Mouse (Mus musculus): ENCODE data around the gene Gpc5. TPM values are rescaled to one million over a fixed set of nuclear protein-coding genes. Genes with fewer than 3 reads are reported as not detected.

The Gpc5 gene
- total RNA-seq, 1 experiment: 0.40 TPM

DNA sequence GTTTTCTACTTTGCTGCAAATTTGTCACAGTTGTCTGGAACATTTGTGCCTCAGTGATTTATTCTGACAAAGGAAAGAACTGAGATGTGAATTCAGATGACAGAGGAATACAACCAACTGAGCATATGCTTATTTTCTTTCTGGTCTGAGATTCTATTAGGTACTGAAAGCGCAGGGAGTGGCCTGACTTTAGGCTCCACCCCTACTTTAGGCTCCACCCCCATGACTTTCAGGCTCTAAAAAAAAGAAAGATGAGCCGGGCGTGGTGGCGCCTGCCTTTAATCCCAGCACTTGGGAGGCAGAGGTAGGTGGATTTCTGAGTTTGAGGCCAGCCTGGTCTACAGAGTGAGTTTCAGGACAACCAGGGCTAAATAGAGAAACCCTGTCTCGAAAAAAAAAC is 87.9 kb downstream of the Gpc5 start:
- no peak for TF ChIP-seq MAFK (IDR thresholded peaks at IDR 0.05; ENCODE audit: insufficient read depth, low read depth, low read length)
- TF ChIP-seq ZC3H11A (IDR thresholded peaks at IDR 0.05; ENCODE audit: borderline replicate concordance, low read depth, low read length): no peak
- TF ChIP-seq ZNF384 (IDR thresholded peaks at IDR 0.05; ENCODE audit: low read depth, low read length): peak; percentile 50; the same call in 1 of the 2 replicates
- TF ChIP-seq HCFC1 (IDR thresholded peaks at IDR 0.05; ENCODE audit: borderline replicate concordance, insufficient read depth, low read length): no peak
- Histone ChIP-seq H3K9ac (ENCODE audit: insufficient read depth, low read depth, low read length, poor library complexity, severe bottlenecking) (no peak overlapping the region), H3K4me3 (ENCODE audit: insufficient read depth in 1 of 2, low read depth in 1 of 2, low read length in 2 of 2, poor library complexity in 1 of 2, severe bottlenecking in 1 of 2) (no peak overlapping the region), H3K36me3 (ENCODE audit: control insufficient read depth, insufficient read depth, low read length, poor library complexity, severe bottlenecking) (no peaks in the 10 kb centered on the region), H3K4me1 (ENCODE audit: control insufficient read depth in 2 of 2, insufficient read depth in 2 of 2, low read length in 2 of 2, poor library complexity in 1 of 2) (no peaks in the 10 kb centered on the region), H3K27ac (ENCODE audit: insufficient read depth, low read depth, low read length, poor library complexity, severe bottlenecking) (no peak overlapping the region), H3K9me3 (ENCODE audit: control insufficient read depth, insufficient read depth, low read depth, low read length) (no peaks in the 10 kb centered on the region)
- DNase-seq (ENCODE audit: low read depth, low spot score): peak; percentile 24
- in situ Hi-C loops (cut with MboI; ENCODE audit: low sequenced_read_pairs in 2 of 2, unreplicated experiment in 2 of 2): no loop called here

DNA sequence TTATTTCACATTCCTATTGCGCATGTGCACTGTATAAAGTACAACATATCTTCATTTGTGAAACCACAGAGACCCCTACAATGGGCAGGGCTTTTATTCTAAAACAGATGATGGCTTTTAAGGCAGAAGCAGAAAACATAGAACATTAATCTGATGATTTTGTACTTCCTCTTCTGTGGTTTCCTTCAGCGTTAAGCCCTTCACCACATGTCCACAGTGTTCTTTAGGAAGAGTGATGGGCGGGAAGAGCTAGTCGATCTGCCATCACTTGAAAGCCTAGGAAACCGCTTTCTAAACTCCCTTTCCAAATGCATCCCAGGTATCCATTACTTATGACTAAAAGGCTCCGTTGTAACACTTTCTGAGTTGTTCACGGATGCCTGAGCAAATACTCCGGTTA is 96.2 kb downstream of the Gpc5 start:
- in situ Hi-C loops (cut with MboI; ENCODE audit: low sequenced_read_pairs in 2 of 2, unreplicated experiment in 2 of 2): no loop called here
- Histone ChIP-seq H3K4me3 (ENCODE audit: insufficient read depth in 1 of 2, low read depth in 1 of 2, low read length in 2 of 2, poor library complexity in 1 of 2, severe bottlenecking in 1 of 2) (no peak overlapping the region), H3K9ac (ENCODE audit: insufficient read depth, low read depth, low read length, poor library complexity, severe bottlenecking) (no peak overlapping the region), H3K27ac (ENCODE audit: insufficient read depth, low read depth, low read length, poor library complexity, severe bottlenecking) (no peak overlapping the region), H3K4me1 (ENCODE audit: control insufficient read depth in 2 of 2, insufficient read depth in 2 of 2, low read length in 2 of 2, poor library complexity in 1 of 2) (no peaks in the 10 kb centered on the region), H3K36me3 (ENCODE audit: control insufficient read depth, insufficient read depth, low read length, poor library complexity, severe bottlenecking) (no peaks in the 10 kb centered on the region), H3K9me3 (ENCODE audit: control insufficient read depth, insufficient read depth, low read depth, low read length) (no peaks in the 10 kb centered on the region)
- no peak for DNase-seq (ENCODE audit: low read depth, low spot score)
- no peak for TF ChIP-seq ZC3H11A (IDR thresholded peaks at IDR 0.05; ENCODE audit: borderline replicate concordance, low read depth, low read length)
- TF ChIP-seq MAFK (IDR thresholded peaks at IDR 0.05; ENCODE audit: insufficient read depth, low read depth, low read length): no peak
- TF ChIP-seq ZNF384 (IDR thresholded peaks at IDR 0.05; ENCODE audit: low read depth, low read length): no peak
- no peak for TF ChIP-seq CHD2 (IDR thresholded peaks at IDR 0.05; ENCODE audit: low read depth, low read length)
- no peak for TF ChIP-seq HCFC1 (IDR thresholded peaks at IDR 0.05; ENCODE audit: borderline replicate concordance, insufficient read depth, low read length)

- Histone ChIP-seq H3K4me1 (ENCODE audit: control insufficient read depth in 2 of 2, insufficient read depth in 2 of 2, low read length in 2 of 2, poor library complexity in 1 of 2) (no peaks in the 10 kb centered on the region), H3K36me3 (ENCODE audit: control insufficient read depth, insufficient read depth, low read length, poor library complexity, severe bottlenecking) (no peaks in the 10 kb centered on the region), H3K9ac (ENCODE audit: insufficient read depth, low read depth, low read length, poor library complexity, severe bottlenecking) (no peak overlapping the region), H3K4me3 (ENCODE audit: insufficient read depth in 1 of 2, low read depth in 1 of 2, low read length in 2 of 2, poor library complexity in 1 of 2, severe bottlenecking in 1 of 2) (no peak overlapping the region), H3K27ac (ENCODE audit: insufficient read depth, low read depth, low read length, poor library complexity, severe bottlenecking) (no peak overlapping the region), H3K9me3 (ENCODE audit: control insufficient read depth, insufficient read depth, low read depth, low read length) (no peaks in the 10 kb centered on the region)
- no peak for DNase-seq (ENCODE audit: low read depth, low spot score)
- in situ Hi-C loops (cut with MboI; ENCODE audit: low sequenced_read_pairs in 2 of 2, unreplicated experiment in 2 of 2): no loop called here
- no peak for TF ChIP-seq MAFK (IDR thresholded peaks at IDR 0.05; ENCODE audit: insufficient read depth, low read depth, low read length)
- no peak for TF ChIP-seq ZNF384 (IDR thresholded peaks at IDR 0.05; ENCODE audit: low read depth, low read length)
- TF ChIP-seq HCFC1 (IDR thresholded peaks at IDR 0.05; ENCODE audit: borderline replicate concordance, insufficient read depth, low read length): no peak
- no peak for TF ChIP-seq CHD2 (IDR thresholded peaks at IDR 0.05; ENCODE audit: low read depth, low read length)
- no peak for TF ChIP-seq ZC3H11A (IDR thresholded peaks at IDR 0.05; ENCODE audit: borderline replicate concordance, low read depth, low read length)
Measured at GRCm38 (mm10) chr14:115228075-115228474, 136.1 kb downstream of the Gpc5 start.

DNA sequence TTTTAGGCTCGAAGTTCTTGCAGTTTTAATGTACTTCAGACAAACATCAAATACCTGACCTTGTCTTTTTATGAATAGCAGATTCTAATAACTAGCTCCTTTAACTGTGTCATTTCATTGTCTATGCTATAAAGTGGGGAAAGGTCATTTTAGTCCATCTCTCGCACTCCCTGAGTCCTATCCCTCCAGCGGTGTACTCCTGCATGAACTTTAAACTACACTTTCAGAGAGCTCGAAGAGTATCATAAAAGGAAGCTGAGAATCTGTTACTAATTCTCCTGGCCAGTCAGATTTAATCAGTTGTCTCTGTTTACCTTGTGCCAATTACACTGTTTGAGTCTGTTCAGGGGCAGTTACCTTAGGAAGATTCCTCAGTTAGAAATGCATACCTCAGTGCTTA is 144.4 kb downstream of the Gpc5 start:
- H3K36me3 ChIP-seq (ENCODE audit: control insufficient read depth, insufficient read depth, low read length, poor library complexity, severe bottlenecking): no peaks in the 10 kb centered on the region
- H3K9me3 ChIP-seq (ENCODE audit: control insufficient read depth, insufficient read depth, low read depth, low read length): no peaks in the 10 kb centered on the region
- in situ Hi-C loops (cut with MboI; ENCODE audit: low sequenced_read_pairs in 2 of 2, unreplicated experiment in 2 of 2): no loop called here
- DNase-seq (ENCODE audit: low read depth, low spot score): no peak
- no peak overlapping the region for H3K9ac ChIP-seq (ENCODE audit: insufficient read depth, low read depth, low read length, poor library complexity, severe bottlenecking)
- H3K4me3 ChIP-seq (ENCODE audit: insufficient read depth in 1 of 2, low read depth in 1 of 2, low read length in 2 of 2, poor library complexity in 1 of 2, severe bottlenecking in 1 of 2): no peak overlapping the region
- H3K27ac ChIP-seq (ENCODE audit: insufficient read depth, low read depth, low read length, poor library complexity, severe bottlenecking): no peak overlapping the region
- no peaks in the 10 kb centered on the region for H3K4me1 ChIP-seq (ENCODE audit: control insufficient read depth in 2 of 2, insufficient read depth in 2 of 2, low read length in 2 of 2, poor library complexity in 1 of 2)
- TF ChIP-seq CHD2 (IDR thresholded peaks at IDR 0.05; ENCODE audit: low read depth, low read length): no peak
- TF ChIP-seq MAFK (IDR thresholded peaks at IDR 0.05; ENCODE audit: insufficient read depth, low read depth, low read length): no peak
- TF ChIP-seq ZNF384 (IDR thresholded peaks at IDR 0.05; ENCODE audit: low read depth, low read length): no peak
- TF ChIP-seq HCFC1 (IDR thresholded peaks at IDR 0.05; ENCODE audit: borderline replicate concordance, insufficient read depth, low read length): no peak
- TF ChIP-seq ZC3H11A (IDR thresholded peaks at IDR 0.05; ENCODE audit: borderline replicate concordance, low read depth, low read length): no peak
